Mouse (Mus musculus): ENCODE measurements around the gene Samd10.

Gene Samd10

GRCm38 (mm10) chr2:181593042-181593421 is 6.0 kb downstream of the Samd10 start:
- in situ Hi-C loops (cut with MboI; ENCODE audit: unreplicated experiment in 2 of 2): loop anchor here (5.0 to 25.0 kb wide), 2 partner anchors 201 to 606 kb away; partner anchors contain the start of gene Col20a1 (in 2 of the 2)

- in situ Hi-C loops (cut with MboI; ENCODE audit: unreplicated experiment in 2 of 2): loop anchor here (5.0 to 25.0 kb wide), 2 partner anchors 200 to 605 kb away; partner anchors contain the start of gene Col20a1 (in 2 of the 2)
These were observed 6.6 kb downstream of the Samd10 start, which contains the start of gene Zfp512b for GRCm38 (mm10) chr2:181592231-181593041. Gene Zfp512b, minus strand, starts transcription at chr2:181592803.

DNA sequence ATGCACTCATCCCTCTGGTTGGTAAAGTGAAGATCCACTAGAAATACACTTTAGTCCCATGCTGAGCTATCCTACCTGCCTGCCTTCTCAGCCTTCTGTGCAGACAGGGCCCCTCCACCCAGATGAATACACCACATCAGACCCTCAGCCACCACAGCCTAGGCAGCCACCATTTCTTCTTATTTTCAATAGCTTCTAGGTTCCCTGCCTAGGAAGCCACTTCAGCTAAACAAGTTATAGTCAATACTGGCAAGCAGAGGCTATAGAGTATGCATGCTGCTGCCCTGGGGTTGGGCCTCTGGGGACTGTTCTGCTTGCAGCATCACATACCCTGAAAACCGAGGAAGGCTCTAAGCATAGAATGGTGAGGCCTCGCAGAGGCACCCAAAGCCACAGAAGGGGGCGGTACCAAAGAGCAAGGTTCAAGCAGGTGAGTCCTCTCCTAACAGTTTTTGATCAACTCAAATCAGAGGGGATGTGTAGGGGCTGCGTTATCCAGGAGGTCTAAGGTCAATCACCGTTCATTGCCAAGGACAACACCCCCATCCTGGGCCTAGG is 7.4 kb downstream of the Samd10 start, which contains the start of gene Prpf6:
Gene Prpf6, plus strand, starts transcription at position 341 of the 558 bp plus-strand sequence.
- in situ Hi-C loops (cut with MboI; ENCODE audit: unreplicated experiment in 2 of 2): loop anchor here (5.0 to 25.0 kb wide), 2 partner anchors 199 to 604 kb away; partner anchors contain the start of gene Col20a1 (in 2 of the 2)

DNA sequence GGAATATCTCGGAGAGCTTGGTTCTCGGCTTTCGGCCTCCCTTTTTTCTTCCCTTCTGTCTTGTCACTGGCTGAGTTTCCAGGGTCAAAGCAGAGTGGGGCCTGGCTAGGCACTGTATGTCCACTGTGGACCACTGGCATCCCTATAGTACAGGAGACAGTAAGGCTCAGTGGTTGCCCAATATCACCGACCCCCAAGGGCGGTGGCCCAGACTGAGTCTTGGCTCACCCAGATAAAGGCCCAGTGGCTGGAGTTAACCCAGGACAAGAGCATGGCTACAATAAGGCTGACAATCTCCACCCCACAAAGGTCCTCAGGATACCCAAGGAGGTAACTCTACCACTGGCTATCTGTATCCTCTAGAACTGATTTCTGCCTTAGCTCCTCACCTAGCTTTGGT is 8.5 kb downstream of the Samd10 start:
- in situ Hi-C loops (cut with MboI; ENCODE audit: unreplicated experiment in 2 of 2): loop anchor here (5.0 to 25.0 kb wide), 2 partner anchors 198 to 603 kb away; partner anchors contain the start of gene Col20a1 (in 2 of the 2)

GRCm38 (mm10) chr2:181589732-181590105 is 9.3 kb downstream of the Samd10 start:
- in situ Hi-C loops (cut with MboI; ENCODE audit: unreplicated experiment in 2 of 2): loop anchor here (5.0 to 25.0 kb wide), 3 partner anchors 197 to 602 kb away; partner anchors contain the start of genes Col20a1 (in 2 of the 2) and Ppdpf (in 2 of the 2)

DNA sequence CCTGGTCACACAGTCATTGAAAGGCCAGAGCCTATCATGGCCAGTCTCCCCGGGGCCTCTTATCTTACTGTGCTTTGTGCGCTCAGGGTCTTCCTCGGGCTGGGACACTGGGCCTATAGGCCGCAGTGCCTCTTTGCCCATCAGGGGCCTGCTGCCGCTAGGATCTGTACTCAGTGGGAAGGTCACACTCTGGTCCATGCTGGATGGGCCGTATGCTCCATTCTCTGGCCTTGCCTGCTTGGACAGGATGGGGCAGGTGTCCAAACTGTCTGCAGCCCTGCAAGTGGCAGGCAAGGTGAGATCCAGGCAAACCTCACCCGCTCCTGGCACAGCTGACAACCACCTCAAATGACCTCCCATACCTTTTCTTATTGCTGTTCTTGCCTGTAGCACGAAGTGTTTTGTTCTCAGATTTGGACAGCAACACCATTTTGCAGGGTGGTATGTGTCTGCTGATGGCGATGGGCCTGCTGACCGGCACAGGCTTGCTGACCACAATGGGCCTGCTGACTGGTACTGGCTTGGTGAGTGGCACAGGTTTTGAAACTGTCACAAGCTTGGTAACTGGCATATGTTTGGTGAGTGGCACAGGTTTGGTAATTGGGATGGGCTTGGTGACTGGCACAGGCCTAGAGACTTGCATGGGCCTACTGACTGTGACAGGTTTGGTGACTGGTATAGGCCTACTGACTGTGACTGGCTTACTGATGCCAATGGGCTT is 9.8 kb downstream of the Samd10 start:
- in situ Hi-C loops (cut with MboI; ENCODE audit: unreplicated experiment in 2 of 2): loop anchor here (10.0 to 25.0 kb wide), 2 partner anchors 404 to 602 kb away; partner anchors contain the start of genes Col20a1 (in 2 of the 2) and Ppdpf (in 2 of the 2)

DNA sequence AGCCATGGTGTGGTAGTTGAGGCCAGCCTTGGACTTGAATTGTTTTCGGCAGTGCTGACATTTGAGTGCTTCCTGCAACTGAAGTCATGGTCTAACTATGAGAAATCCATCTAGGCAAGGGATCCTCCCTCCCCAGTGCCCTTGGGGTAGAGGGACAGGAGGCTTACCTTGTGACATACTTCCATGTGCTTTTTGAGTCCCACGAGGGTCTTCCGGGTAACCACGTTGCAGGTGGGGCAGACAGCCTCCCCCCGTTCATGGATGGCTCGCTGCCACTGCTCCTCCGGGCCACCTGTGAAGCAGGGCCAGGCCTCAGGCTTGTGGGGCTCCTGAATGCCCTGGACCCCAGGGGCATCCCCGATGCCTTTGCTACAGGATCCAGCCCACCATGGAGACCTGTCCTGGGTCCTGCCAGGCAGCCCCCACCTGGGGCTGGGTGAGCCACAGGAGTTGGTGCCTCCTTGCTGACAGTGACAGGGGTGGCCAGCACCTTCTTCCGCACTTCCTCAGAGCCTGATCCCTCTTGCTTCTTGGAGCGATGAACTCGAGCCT is 10.7 kb downstream of the Samd10 start:
- in situ Hi-C loops (cut with MboI; ENCODE audit: unreplicated experiment in 2 of 2): loop anchor here (10.0 to 25.0 kb wide), 2 partner anchors 404 to 601 kb away; partner anchors contain the start of genes Col20a1 (in 2 of the 2) and Ppdpf (in 2 of the 2)

DNA sequence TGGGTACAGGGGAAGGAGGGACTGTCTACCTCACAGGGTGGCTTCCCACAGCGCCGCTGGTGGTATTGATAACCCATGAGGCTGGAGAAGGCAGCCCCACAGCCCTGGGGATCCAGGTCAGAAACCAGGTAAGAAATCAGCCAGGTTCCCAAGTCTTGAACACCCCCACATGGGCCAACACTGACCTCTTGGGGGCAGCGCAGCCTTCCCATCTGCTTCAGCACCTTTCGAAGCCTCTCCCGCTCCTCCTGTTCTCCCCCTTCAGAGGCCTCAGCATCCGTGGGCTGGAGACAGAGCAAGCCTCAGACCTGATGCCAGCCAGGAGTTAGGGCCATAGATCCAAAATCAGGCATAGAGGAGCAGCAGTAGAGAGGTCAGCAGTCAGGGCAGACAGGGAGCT is 11.2 kb downstream of the Samd10 start:
- in situ Hi-C loops (cut with MboI; ENCODE audit: unreplicated experiment in 2 of 2): loop anchor here (10.0 to 25.0 kb wide), 2 partner anchors 403 to 600 kb away; partner anchors contain the start of genes Col20a1 (in 2 of the 2) and Ppdpf (in 2 of the 2)

DNA sequence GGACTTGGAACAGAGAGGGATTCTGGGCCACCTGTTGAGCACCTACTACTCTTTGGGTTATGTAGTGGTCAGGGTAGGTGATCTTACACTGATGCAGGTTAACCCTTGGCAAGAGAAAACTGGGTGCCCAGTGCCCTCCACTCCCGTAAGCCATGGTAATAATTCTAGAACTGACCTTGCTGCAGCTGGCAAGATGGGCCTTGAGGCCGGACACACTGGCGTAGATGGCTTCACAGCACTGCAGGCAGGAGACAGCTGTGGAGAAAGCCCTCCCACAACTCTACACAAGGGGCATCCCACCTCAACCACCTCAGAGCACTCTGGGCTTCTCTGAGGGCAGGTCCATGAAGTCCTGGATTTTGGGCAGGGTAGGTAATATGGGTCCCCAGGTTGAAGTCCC is 12.9 kb downstream of the Samd10 start:
- in situ Hi-C loops (cut with MboI; ENCODE audit: unreplicated experiment in 2 of 2): loop anchor here (10.0 to 25.0 kb wide), 2 partner anchors 401 to 599 kb away; partner anchors contain the start of genes Col20a1 (in 2 of the 2) and Ppdpf (in 2 of the 2)

- in situ Hi-C loops (cut with MboI; ENCODE audit: unreplicated experiment in 2 of 2): loop anchor here (10.0 to 25.0 kb wide), 2 partner anchors 401 to 598 kb away; partner anchors contain the start of genes Col20a1 (in 2 of the 2) and Ppdpf (in 2 of the 2)
These were observed 13.5 kb downstream of the Samd10 start for GRCm38 (mm10) chr2:181585506-181585905.

DNA sequence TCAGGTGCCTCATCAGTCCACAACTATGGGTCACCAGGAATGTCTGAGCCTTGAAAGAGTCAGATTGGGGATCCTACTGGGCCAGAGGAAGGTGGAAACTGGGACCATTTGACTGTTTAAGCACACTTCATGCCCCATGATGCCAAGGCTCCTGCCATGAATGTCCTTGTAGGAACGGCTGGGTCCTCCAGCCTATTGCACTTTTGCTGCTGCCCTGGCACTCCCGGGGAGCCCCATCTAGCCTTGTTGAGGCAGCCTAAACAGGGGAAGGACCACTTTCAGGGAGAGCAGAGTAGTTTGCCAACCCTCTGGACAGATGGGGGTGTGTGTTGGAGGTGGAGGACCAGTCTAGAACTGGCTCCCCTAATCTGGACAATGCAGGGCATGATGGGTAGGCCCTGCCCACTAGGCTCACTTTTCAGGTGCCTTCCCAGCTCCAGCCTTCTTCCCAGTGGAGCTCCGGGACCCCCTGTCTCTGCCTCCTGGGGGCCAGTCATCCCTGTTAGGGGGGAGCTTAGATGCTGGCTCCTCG is 14.5 kb downstream of the Samd10 start, which contains the start of gene Uckl1:
Gene Uckl1, minus strand, starts transcription at position 482 of the 532 bp plus-strand sequence.
- in situ Hi-C loops (cut with MboI; ENCODE audit: unreplicated experiment in 2 of 2): loop anchor here (5.0 to 25.0 kb wide), 4 partner anchors 62 to 597 kb away; partner anchors contain the start of genes Col20a1 (in 2 of the 2), Ppdpf (in 2 of the 2) and Dnajc5 (in 1 of the 2)

DNA sequence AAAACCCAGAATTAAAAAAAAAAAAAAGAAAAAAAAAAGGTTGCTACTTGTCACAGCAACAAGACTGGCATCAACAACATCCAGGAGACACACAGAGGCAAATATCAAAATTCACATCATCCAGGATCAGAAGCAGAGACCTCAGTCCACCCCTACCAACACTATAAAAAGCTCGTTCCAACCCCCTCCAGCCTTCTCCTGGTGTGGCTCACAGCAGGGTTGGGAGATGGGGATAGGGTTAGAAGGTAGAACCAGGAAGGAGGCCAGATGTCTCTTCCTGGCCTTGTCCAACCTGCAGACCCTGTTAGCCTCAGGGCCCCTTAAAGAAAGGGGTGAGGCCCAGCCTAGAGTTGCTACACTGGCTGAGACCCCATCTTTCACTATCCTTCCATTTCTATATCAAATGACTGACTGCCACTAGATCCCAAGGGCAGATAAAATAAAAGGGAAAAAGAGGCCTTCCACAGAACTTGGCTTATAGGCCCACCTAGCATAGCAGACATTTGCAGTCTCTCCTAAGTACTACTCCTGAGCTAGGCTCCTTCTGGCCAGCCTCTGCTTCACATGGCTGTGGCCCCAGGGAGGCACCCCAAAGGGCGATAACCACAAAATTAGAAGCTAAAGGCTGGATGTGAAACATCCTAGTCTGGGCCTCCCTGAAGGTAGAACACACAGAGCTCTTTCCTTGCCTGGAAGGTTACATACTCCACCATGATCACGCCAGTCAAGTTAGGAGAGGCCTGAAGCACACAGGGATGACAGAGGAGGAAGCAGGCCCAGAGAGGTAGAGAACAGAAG is 15.4 kb downstream of the Samd10 start:
- in situ Hi-C loops (cut with MboI; ENCODE audit: unreplicated experiment in 2 of 2): loop anchor here (5.0 to 25.0 kb wide), 4 partner anchors 61 to 596 kb away; partner anchors contain the start of genes Col20a1 (in 2 of the 2), Ppdpf (in 2 of the 2) and Dnajc5 (in 1 of the 2)

- in situ Hi-C loops (cut with MboI; ENCODE audit: unreplicated experiment in 2 of 2): loop anchor here (5.0 to 25.0 kb wide), 4 partner anchors 61 to 596 kb away; partner anchors contain the start of genes Col20a1 (in 2 of the 2), Ppdpf (in 2 of the 2) and Dnajc5 (in 1 of the 2)
These were observed 16.1 kb downstream of the Samd10 start for GRCm38 (mm10) chr2:181582939-181583338.

GRCm38 (mm10) chr2:181582358-181582757 is 16.7 kb downstream of the Samd10 start:
- in situ Hi-C loops (cut with MboI; ENCODE audit: unreplicated experiment in 2 of 2): loop anchor here (5.0 to 25.0 kb wide), 4 partner anchors 60 to 595 kb away; partner anchors contain the start of genes Col20a1 (in 2 of the 2), Ppdpf (in 2 of the 2) and Dnajc5 (in 1 of the 2)

- in situ Hi-C loops (cut with MboI; ENCODE audit: unreplicated experiment in 2 of 2): loop anchor here (5.0 to 25.0 kb wide), 4 partner anchors 59 to 594 kb away; partner anchors contain the start of genes Col20a1 (in 2 of the 2), Ppdpf (in 2 of the 2) and Dnajc5 (in 1 of the 2)
These were observed 17.5 kb downstream of the Samd10 start for GRCm38 (mm10) chr2:181581402-181582120.

DNA sequence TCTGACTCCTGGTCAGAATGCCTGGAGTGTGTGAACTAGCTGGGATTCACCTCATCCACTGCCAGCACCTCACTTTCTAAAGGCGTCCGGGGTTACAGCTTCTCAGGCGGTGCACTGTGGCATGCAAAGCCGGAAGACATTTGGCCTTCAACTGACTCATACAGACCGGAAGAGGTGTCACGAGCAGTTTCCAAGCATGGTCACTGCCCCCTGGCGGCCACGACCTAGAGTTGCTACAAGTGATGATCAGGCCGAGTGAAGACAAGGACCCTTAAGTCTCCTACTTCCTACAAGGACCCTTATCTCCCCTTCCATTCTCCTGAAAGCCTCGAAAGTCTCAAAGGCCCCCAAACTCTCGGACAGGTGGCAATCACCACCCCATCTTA is 18.0 kb downstream of the Samd10 start:
- in situ Hi-C loops (cut with MboI; ENCODE audit: unreplicated experiment in 2 of 2): loop anchor here (5.0 to 25.0 kb wide), 4 partner anchors 59 to 594 kb away; partner anchors contain the start of genes Col20a1 (in 2 of the 2), Ppdpf (in 2 of the 2) and Dnajc5 (in 1 of the 2)

All from v-Abl transformed pro-B cells (cell line).